Mouse (Mus musculus) stomach, embryonic 14.5 days (tissue): Measurements from ENCODE around the gene Gm49366. TPM values are rescaled to one million over a fixed set of nuclear protein-coding genes. Genes with fewer than 3 reads are reported as not detected.
"Not testable (repeated sequence)": the region's sequence is repeated elsewhere in the genome, so short reads cannot be mapped to it uniquely, and the experiment has no call there.

ENCODE experiments used
- ATAC-seq: fragments of 200-750 bp; cut with Nextera tagmentation; 2 replicates; pipeline ENCODE4 v1.8.0; 2017; ENCODE audit warnings: low read depth, moderate TSS enrichment; ENCODE audit not compliant: insufficient number of reproducible peaks, insufficient read depth, low FRiP score
- H3K27ac ChIP-seq: fragments of 300-500 bp; sonication (generic); 2 replicates; pipeline ENCODE4 v1.5.1; 2014; ENCODE audit warnings: mild to moderate bottlenecking, low read length, moderate library complexity, mixed read lengths
- H3K27me3 ChIP-seq: fragments of 300-500 bp; sonication (generic); 2 replicates; pipeline ENCODE4 v1.6.1; 2014; ENCODE audit warnings: low read length, control low read depth, mixed read lengths; ENCODE audit not compliant: control insufficient read depth, insufficient read depth
- H3K36me3 ChIP-seq: fragments of 300-500 bp; sonication (generic); 2 replicates; pipeline ENCODE4 v1.6.1; 2014; ENCODE audit warnings: mild to moderate bottlenecking, control low read depth, low read length, moderate library complexity, mixed read lengths; ENCODE audit not compliant: control insufficient read depth, insufficient read depth
- H3K4me1 ChIP-seq: fragments of 300-500 bp; sonication (generic); 2 replicates; pipeline ENCODE4 v1.6.1; 2014; ENCODE audit warnings: low read length, control low read depth, mixed read lengths; ENCODE audit not compliant: control insufficient read depth, insufficient read depth
- H3K4me2 ChIP-seq: fragments of 300-500 bp; sonication (generic); replicated peaks from 2 replicates; pipeline ENCODE4 v1.6.1; 2014; ENCODE audit warnings: low read depth, low read length, control low read depth
- H3K4me3 ChIP-seq: fragments of 300-500 bp; sonication (generic); 2 replicates; pipeline ENCODE4 v1.5.1; 2014; ENCODE audit warnings: low read depth, low read length, control low read depth
- H3K9ac ChIP-seq: fragments of 300-500 bp; sonication (generic); replicated peaks from 2 replicates; pipeline ENCODE4 v1.6.1; 2014; ENCODE audit warnings: low read depth, mild to moderate bottlenecking, control low read depth, low read length, moderate library complexity, mixed read lengths
- H3K9me3 ChIP-seq: fragments of 300-500 bp; sonication (generic); 2 replicates; pipeline ENCODE4 v1.6.1; 2016; ENCODE audit warnings: low read depth, low read length, control low read depth; ENCODE audit not compliant: control insufficient read depth
- WGBS: fragments of 180-500 bp; shearing (Covaris S2); extraction: QIAGEN DNeasy Blood & Tissue Kit; methylation state at CpG from one replicate; pipeline ENCODE4 v1.1.7; 2014; 5-methylcytosine and 5-hydroxymethylcytosine counted together
- polyA plus RNA-seq: library from polyadenylated mRNA; unstranded; fragments of >200 nt; fragmentation: Nextera tagmentation; extraction: Ambion mirVana; gene quantifications from 2 replicates; pipeline ENCODE4 v1.2.1, GENCODE M21; 2014

Gene Gm49366
- polyA plus RNA-seq, 1 experiment from 2014 or later: not detected

DNA sequence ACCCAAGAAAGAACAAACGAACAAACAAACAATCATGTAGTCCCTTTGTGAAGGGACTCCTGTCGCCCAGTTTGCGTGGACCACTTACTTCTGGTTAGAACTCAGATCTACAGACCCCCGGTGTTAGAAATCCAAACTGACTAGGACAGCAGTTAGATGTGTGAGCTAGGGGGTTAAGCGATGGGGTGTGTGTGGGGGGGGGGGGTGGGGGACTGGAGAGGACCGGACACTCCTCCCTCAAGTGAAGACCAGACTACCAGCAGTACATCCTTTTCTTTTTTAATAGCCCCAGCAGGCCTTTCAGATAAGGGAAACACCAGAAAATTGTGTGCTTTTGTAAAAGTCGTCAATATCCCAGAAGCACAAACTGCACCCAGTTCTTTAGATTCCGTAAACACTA is 30.0 kb upstream of the Gm49366 start:
- 0 out of 2 replicates have a peak overlapping the region, but pooled peaks have one; percentile 25 for H3K9ac ChIP-seq
- peaks cover 2% of the 10 kb centered on the region; the same call in 1 of the 2 replicates for H3K4me1 ChIP-seq
- H3K9me3 ChIP-seq: no peaks in the 10 kb centered on the region
- no peaks in the 10 kb centered on the region for H3K27me3 ChIP-seq
- H3K27ac ChIP-seq: peak overlapping the region; percentile 6; the same call in 1 of the 2 replicates
- peak overlapping the region; percentile 46 for H3K4me2 ChIP-seq
- ATAC-seq: no peak
- peak overlapping the region; percentile 43 for H3K4me3 ChIP-seq
- H3K36me3 ChIP-seq: no peaks in the 10 kb centered on the region
- 57% methylated on average over 8 of the region's 8 CpGs for WGBS

DNA sequence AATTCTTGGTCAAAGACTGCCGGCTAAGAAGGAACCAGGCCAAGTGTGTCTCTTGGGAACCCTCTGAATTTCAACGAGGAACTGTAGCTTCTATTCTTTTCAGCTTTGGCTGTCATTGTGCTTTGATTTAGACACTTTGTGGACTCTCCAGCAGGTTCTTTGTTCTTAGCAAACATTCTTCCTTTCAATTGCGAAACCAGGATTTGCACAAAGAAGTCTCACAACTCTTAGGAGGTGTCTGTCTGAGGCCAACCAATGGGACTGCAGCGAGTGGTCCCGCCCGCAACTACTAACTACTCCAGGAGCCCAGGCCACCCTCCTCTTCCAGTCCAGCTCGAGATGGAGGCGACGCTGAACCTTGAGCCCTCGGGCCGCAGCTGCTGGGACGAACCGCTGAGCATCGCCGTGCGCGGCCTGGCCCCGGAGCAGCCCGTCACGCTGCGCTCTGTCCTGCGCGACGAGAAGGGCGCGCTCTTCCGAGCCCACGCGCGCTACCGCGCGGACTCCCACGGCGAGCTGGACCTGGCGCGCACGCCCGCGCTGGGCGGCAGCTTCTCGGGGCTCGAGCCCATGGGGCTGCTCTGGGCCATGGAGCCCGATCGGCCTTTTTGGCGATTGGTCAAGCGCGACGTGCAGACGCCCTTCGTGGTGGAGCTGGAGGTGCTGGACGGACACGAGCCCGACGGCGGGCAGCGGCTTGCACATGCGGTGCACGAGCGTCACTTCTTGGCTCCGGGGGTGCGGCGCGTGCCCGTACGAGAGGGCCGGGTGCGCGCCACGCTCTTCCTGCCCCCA is 29.4 kb upstream of the Gm49366 start, which contains the start of gene Acot1:
TSS of gene Acot1 (plus strand) at position 320 of the 795 bp plus-strand sequence.
- Histone ChIP-seq H3K4me2 (peak within 1 kb of the TSS; percentile 46), H3K9ac (peak within 1 kb of the TSS; percentile 25; the same call in 1 of the 2 replicates), H3K4me3 (peak within 1 kb of the TSS; percentile 43), H3K27ac (peak within 1 kb of the TSS; percentile 6; the same call in 1 of the 2 replicates)
- H3K27me3 ChIP-seq, H3K4me1 ChIP-seq, H3K9me3 ChIP-seq, H3K36me3 ChIP-seq: not testable (repeated sequence)
- 2% methylated on average over 52 of the region's 70 CpGs for whole genome bisulfite sequencing
- peak; percentile 96 for ATAC-seq

DNA sequence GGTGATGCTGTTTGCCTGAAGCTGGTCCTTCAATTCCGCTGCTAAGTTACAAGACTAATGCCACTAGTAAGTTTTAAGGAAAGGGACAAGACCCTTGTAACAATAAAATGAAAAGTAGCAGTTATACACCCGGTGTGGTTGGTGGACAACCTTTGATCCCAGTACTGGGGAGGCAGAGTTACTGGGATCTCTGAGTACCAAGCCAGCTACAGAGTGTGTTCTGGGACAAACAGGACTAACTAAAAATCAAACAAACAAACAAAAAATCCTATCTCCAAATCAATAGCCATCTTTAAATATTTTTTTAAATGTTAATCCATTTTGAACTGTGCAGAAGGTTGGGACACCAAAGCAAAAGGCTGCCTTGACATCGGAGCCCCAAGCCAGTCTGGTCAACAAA is 28.5 kb upstream of the Gm49366 start:
- Histone ChIP-seq H3K4me2 (peak overlapping the region; percentile 46), H3K27me3 (no peaks in the 10 kb centered on the region), H3K9ac (no peak overlapping the region; the same call in 1 of the 2 replicates), H3K4me1 (peaks cover 2% of the 10 kb centered on the region; the same call in 1 of the 2 replicates), H3K9me3 (no peaks in the 10 kb centered on the region), H3K27ac (no peak overlapping the region), H3K36me3 (no peaks in the 10 kb centered on the region), H3K4me3 (peak overlapping the region; percentile 43)
- no peak for ATAC-seq
- 80% methylated on average over 3 of the region's 3 CpGs for WGBS

DNA sequence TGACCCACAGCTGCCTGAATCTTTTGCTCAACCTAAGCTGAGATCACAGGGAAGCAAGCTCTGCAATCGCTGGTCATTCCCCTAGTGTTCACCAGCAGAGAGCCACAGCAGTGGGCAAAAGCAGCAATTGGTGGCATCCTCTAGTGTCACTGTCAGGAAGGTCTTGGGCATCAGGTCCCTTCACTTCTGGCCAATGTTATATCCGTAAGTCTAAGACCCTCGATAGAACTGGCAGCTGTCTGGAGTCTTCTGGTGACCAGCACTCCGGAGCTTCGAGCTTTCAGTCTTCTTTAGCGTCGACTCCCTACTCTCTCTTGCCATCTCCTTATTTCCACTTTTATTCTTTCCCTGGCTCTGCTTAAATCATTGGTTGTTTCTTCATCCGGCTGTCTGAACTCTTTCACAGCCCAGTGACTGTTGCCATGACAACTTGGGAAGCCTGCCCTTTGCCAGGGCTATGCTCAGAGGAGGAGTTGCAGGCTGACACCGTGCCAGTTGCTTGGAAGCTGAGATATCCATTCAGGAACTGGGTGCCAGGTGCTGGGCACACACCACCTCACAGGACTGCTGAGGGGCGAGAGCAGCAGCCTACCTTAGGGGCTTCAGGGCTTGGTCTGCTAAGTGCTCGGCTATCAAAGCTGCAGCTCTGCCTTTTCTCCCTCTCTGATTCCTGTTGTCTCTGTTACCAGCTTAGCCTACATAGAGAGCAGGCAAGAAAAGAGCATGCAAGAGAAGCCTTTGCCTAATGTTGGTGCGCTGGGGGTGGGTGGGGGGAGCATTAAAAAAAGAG is 27.3 kb upstream of the Gm49366 start:
- WGBS: 60% methylated on average over 12 of the region's 12 CpGs
- Histone ChIP-seq H3K27ac (no peak overlapping the region), H3K9me3 (no peaks in the 10 kb centered on the region), H3K9ac (no peak overlapping the region), H3K36me3 (no peaks in the 10 kb centered on the region), H3K27me3 (no peaks in the 10 kb centered on the region), H3K4me2 (peak overlapping the region; percentile 0; the same call in 1 of the 2 replicates), H3K4me3 (no peak overlapping the region), H3K4me1 (peaks cover 2% of the 10 kb centered on the region; the same call in 1 of the 2 replicates)
- no peak for ATAC-seq

DNA sequence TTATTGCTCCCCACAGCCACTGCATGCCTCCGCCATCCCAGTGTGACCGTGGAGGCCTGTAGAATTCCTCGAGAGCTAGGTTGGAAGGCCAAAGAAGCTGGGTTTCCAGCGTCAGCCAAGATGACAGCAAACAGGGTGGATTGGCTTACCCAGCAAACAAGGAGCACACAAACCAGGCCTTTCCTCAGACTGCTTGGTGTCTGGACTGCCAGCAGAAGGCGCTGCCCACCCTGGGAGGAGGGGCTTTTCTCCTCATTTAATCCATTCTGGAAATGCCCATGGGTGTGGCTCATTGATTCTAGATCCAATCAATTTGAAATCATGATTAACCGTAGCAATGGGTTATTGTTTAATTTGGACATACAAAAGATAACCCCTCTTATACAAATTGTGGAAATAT is 25.6 kb upstream of the Gm49366 start:
- Histone ChIP-seq H3K36me3 (no peaks in the 10 kb centered on the region), H3K9ac (no peak overlapping the region), H3K9me3 (no peaks in the 10 kb centered on the region), H3K27me3 (no peaks in the 10 kb centered on the region), H3K4me3 (no peak overlapping the region), H3K4me2 (no peak overlapping the region), H3K27ac (no peak overlapping the region), H3K4me1 (peaks cover 2% of the 10 kb centered on the region; the same call in 1 of the 2 replicates)
- WGBS: 75% methylated on average over 6 of the region's 6 CpGs
- no peak for ATAC-seq

DNA sequence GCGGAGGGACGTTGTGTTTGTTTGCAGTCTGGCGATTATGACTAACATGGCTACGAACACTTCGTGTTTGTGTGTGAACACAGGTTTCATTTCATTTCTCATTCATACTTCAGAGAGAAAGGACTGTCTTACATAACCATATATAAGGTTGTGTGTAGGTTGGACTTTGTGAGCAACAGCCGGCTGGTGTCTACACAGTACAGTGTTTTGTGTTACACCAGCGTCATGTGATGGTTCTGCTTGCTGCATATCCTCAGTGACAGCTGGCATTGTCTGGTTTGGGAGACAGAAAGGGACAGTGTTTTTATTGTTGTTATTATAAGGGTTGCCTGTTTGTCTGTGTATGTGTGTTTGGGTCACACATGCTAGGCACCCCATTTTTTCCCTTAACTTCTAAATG is 25.0 kb upstream of the Gm49366 start:
- WGBS: 93% methylated on average over 7 of the region's 7 CpGs
- no peaks in the 10 kb centered on the region for H3K27me3 ChIP-seq
- peaks cover 2% of the 10 kb centered on the region; the same call in 1 of the 2 replicates for H3K4me1 ChIP-seq
- no peaks in the 10 kb centered on the region for H3K9me3 ChIP-seq
- H3K27ac ChIP-seq: no peak overlapping the region
- no peak overlapping the region for H3K9ac ChIP-seq
- H3K4me2 ChIP-seq: no peak overlapping the region
- H3K36me3 ChIP-seq: no peaks in the 10 kb centered on the region
- ATAC-seq: no peak
- H3K4me3 ChIP-seq: no peak overlapping the region

DNA sequence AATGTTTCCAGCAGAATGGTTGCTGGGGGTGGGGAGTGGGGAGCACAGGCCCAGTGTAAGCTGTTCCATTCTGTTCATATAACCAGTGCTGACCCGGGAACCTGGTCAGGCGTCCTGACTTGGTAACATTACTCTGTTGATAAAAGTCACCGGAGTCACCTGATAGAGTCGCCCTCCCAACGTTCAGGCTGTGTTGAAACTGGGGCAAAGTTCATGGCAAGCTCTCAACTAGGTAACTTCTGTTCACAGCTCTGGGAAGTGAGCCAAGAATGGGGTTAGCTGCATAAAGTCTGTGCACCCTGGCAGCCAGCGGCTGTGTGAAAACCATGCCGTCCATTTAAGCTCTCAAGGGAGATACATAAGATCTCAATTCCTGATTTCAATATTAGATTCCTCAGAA is 18.2 kb upstream of the Gm49366 start:
- 33% methylated on average over 7 of the region's 7 CpGs for WGBS
- peak; percentile 67; the same call in 1 of the 2 replicates for ATAC-seq
- H3K36me3 ChIP-seq: not testable (repeated sequence)

DNA sequence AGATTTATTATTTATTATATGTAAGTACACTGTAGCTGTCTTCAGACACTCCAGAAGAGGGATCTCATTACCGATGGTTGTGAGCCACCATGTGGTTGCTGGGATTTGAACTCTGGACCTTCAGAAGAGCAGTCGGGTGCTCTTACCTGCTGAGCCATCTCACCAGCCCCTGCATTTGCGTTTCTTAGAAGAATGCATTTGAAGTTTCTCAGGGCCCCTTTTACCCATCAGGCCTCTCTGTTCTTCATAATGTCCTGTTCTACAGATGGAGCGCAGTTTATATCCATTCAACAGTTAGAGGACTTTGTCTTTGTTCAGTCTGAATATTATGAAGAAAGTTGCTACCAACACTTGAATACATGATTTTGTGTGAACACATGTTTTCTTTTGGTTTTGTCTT is 16.5 kb upstream of the Gm49366 start:
- not testable (repeated sequence) for H3K27me3 ChIP-seq, H3K27ac ChIP-seq, H3K4me3 ChIP-seq, ATAC-seq, H3K9ac ChIP-seq, H3K4me1 ChIP-seq, H3K9me3 ChIP-seq, H3K4me2 ChIP-seq, H3K36me3 ChIP-seq
- WGBS: 87% methylated on average over 4 of the region's 4 CpGs

More for the DNA sequence above, 18.2 kb upstream of the Gm49366 start:
- not testable (repeated sequence) for H3K27me3 ChIP-seq, H3K9me3 ChIP-seq, H3K4me2 ChIP-seq, H3K4me3 ChIP-seq, H3K9ac ChIP-seq, H3K27ac ChIP-seq, H3K4me1 ChIP-seq
